Mouse (Mus musculus): Measurements from ENCODE around the gene Flywch2.

DNA sequence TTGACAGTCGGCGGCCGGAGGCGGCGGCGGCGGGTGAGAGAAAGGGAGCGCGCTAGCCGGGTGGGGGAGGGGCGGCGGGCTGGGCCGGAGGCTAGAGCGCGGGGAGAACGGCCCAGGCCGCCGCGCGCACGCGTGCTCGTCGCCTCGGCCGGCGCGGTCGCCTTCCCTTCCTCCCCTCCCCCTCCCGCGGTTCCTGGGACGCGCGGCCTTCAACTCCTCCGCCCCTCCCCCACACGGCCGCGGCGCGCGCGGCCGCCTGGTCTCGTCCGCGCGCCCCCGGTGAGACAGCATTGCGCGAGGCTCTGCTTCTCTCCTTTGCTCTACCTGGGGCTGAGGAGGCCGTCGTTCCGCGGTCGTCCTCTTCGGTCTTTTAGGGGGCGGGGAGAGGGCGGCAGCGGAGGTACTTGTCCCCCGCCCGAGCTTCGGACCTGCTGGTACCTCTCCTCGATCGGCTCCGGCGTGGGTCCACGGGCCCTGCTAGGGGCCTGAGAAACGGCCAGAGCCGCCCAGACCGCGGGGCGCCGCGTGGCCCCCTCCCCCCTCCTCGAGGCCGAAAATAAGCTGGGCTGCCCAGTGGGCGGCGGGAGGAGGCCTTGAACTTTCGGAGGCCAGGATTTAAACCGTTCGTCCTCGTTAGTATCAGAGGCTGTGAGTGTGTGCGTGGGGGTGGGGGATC is 17.6 kb upstream of the Flywch2 start:
- TF ChIP-seq GATA1 (IDR thresholded peaks at IDR 0.05; ENCODE audit: low read length) (no peak), TAL1 (IDR thresholded peaks at IDR 0.05; ENCODE audit: low read length) (no peak)
